11 mouse cellular contexts compared by ENCODE assay signal in genomic region chr5:136966861-136967455, GRCm38 (mm10). TPM values are rescaled to one million over a fixed set of nuclear protein-coding genes. Genes with fewer than 3 reads are reported as not detected.
A peak's percentile ranks its signal among the peaks of the same experiment; 100 is the strongest.
DNase-seq lines count a peak whose midpoint lies in the region; ATAC-seq and TF ChIP-seq lines count a peak whose summit lies in the region.
"Had no signal": no experiment of that assay in that cellular context is flagged by ENCODE, and none has a peak within 500 bp of the region (broad histone marks: within the 10 kb centered on the region; RNA-seq: fewer than 3 reads in every experiment).

No protein-coding gene starts in this region.

- WGBS in lung, postnatal 0 days: 67% methylated on average over 4 of the region's 4 CpGs
- 89% methylated on average over 4 of the region's 4 CpGs for WGBS in limb, embryonic 12.5 days

- no peak for TF ChIP-seq CTCF in lung, postnatal 0 days (IDR thresholded peaks at IDR 0.05)

- TF ChIP-seq EP300 in lung, postnatal 0 days (IDR thresholded peaks at IDR 0.05): no peak

- H3K27me3 ChIP-seq in lung, postnatal 0 days (replicated peaks; ENCODE audit: insufficient read depth, low read length): no peaks in the 10 kb centered on the region
- no peaks in the 10 kb centered on the region for H3K27me3 ChIP-seq in limb, embryonic 12.5 days
- H3K27me3 ChIP-seq: hindbrain, embryonic 15.5 days; midbrain, embryonic 12.5 days had no signal

- 0 out of 2 replicates have a peak overlapping the region, but pooled peaks have one; percentile 5 for H3K9ac ChIP-seq in lung, postnatal 0 days (replicated peaks; ENCODE audit: low read depth)
- H3K9ac ChIP-seq in limb, embryonic 12.5 days (replicated peaks): no peak overlapping the region
- H3K9ac ChIP-seq: hindbrain, embryonic 15.5 days; midbrain, embryonic 12.5 days had no signal

- no peak for ATAC-seq in lung, postnatal 0 days
- ATAC-seq in limb, embryonic 12.5 days (ENCODE audit: insufficient number of reproducible peaks, insufficient read depth, low FRiP score, low TSS enrichment, low read depth): no peak

- peak; percentile 93 for DNase-seq in heart, adult 11 months
- no peak for DNase-seq in heart, adult 8-10 months (ENCODE audit: low spot score)
- no peak for DNase-seq in lung, postnatal 0 days (ENCODE audit: low spot score)
- no peak for DNase-seq in lung, postnatal 25 days (ENCODE audit: low spot score)
- DNase-seq in embryo, embryonic 9.5 days (ENCODE audit: extremely low spot score): no peak
- no peak for DNase-seq in adrenal gland, postnatal 10 days
- DNase-seq in retina, embryonic 14.5 days (ENCODE audit: low spot score): no peak
- DNase-seq: B cell, adult 2 months had no signal

- H3K9me3 ChIP-seq in lung, postnatal 0 days (ENCODE audit: low read length): no peaks in the 10 kb centered on the region
- no peaks in the 10 kb centered on the region for H3K9me3 ChIP-seq in limb, embryonic 12.5 days
- H3K9me3 ChIP-seq: hindbrain, embryonic 15.5 days; midbrain, embryonic 12.5 days had no signal

- peak overlapping the region; percentile 87 for H3K27ac ChIP-seq in lung, postnatal 0 days (ENCODE audit: low read length)
- H3K27ac ChIP-seq in limb, embryonic 12.5 days: 0 out of 2 replicates have a peak overlapping the region, but pooled peaks have one; percentile 23
- H3K27ac ChIP-seq: hindbrain, embryonic 15.5 days; midbrain, embryonic 12.5 days had no signal

- H3K4me1 ChIP-seq in lung, postnatal 0 days (ENCODE audit: insufficient read depth, low read depth, low read length): peaks cover 15% of the 10 kb centered on the region
- peaks cover 12% of the 10 kb centered on the region for H3K4me1 ChIP-seq in limb, embryonic 12.5 days (replicated peaks)

- no peak overlapping the region for H3K4me3 ChIP-seq in lung, postnatal 0 days (ENCODE audit: low read depth, low read length)
- H3K4me3 ChIP-seq in limb, embryonic 12.5 days (replicated peaks): no peak overlapping the region
- H3K4me3 ChIP-seq: hindbrain, embryonic 15.5 days; midbrain, embryonic 12.5 days had no signal

- no peaks in the 10 kb centered on the region; the same call in 1 of the 2 replicates for H3K36me3 ChIP-seq in lung, postnatal 0 days (ENCODE audit: insufficient read depth, low read length)
- peaks cover 47% of the 10 kb centered on the region for H3K36me3 ChIP-seq in limb, embryonic 12.5 days

- no peak overlapping the region for H3K4me2 ChIP-seq in lung, postnatal 0 days (replicated peaks; ENCODE audit: low read depth, low read length)
- H3K4me2 ChIP-seq in limb, embryonic 12.5 days: no peak overlapping the region
- H3K4me2 ChIP-seq: hindbrain, embryonic 15.5 days; midbrain, embryonic 12.5 days had no signal

RNA-seq across cellular contexts. Expression of gene Cldn15, which starts 0.5 kb away (rescaled TPM):
- total RNA-seq in heart, adult 8-10 months (2022): 1 to 10 TPM; 5.1 to 8.7 (median 8.0) TPM
- 10.5 and 11.9 TPM in 2 replicates for polyA plus RNA-seq in lung, postnatal 0 days (2015; fragmentation: Nextera tagmentation; extraction: Ambion mirVana)
- 0.10 and 0.36 TPM in 2 replicates for polyA plus RNA-seq in limb, embryonic 12.5 days (2016; fragmentation: Nextera tagmentation; extraction: Ambion mirVana)
- 10 to 100 TPM; 10.7 to 13.6 TPM for total RNA-seq in adrenal gland, postnatal 10 days (2021)

RNA-seq across cellular contexts. Expression of gene Fis1, which starts 13.9 kb away (rescaled TPM):
- total RNA-seq in heart, adult 8-10 months (2022): 100 to 1,000 TPM; 192 to 210 (median 197) TPM
- 318 and 358 TPM in 2 replicates for polyA plus RNA-seq in lung, postnatal 0 days (2015; fragmentation: Nextera tagmentation; extraction: Ambion mirVana)
- 263 and 269 TPM in 2 replicates for polyA plus RNA-seq in limb, embryonic 12.5 days (2016; fragmentation: Nextera tagmentation; extraction: Ambion mirVana)
- total RNA-seq in adrenal gland, postnatal 10 days (2021): 100 to 1,000 TPM; 164 to 186 TPM

RNA-seq across cellular contexts. Expression of gene Plod3, which starts 19.9 kb away (rescaled TPM):
- total RNA-seq in heart, adult 8-10 months (2022): 10 to 100 TPM; 28.8 to 35.8 (median 34.9) TPM
- 38.3 and 41.7 TPM in 2 replicates for polyA plus RNA-seq in lung, postnatal 0 days (2015; fragmentation: Nextera tagmentation; extraction: Ambion mirVana)
- polyA plus RNA-seq in limb, embryonic 12.5 days (2016; fragmentation: Nextera tagmentation; extraction: Ambion mirVana): 39.5 and 42.3 TPM in 2 replicates
- total RNA-seq in adrenal gland, postnatal 10 days (2021): 10 to 100 TPM; 43.5 to 49.6 TPM

RNA-seq across cellular contexts. Expression of gene Znhit1, which starts 20.9 kb away (rescaled TPM):
- 10 to 100 TPM; 65.8 to 76.4 (median 71.6) TPM for total RNA-seq in heart, adult 8-10 months (2022)
- polyA plus RNA-seq in lung, postnatal 0 days (2015; fragmentation: Nextera tagmentation; extraction: Ambion mirVana): 80.8 and 83.9 TPM in 2 replicates
- 109 and 116 TPM in 2 replicates for polyA plus RNA-seq in limb, embryonic 12.5 days (2016; fragmentation: Nextera tagmentation; extraction: Ambion mirVana)
- total RNA-seq in adrenal gland, postnatal 10 days (2021): 10 to 100 TPM; 60.1 to 61.0 TPM

RNA-seq across cellular contexts. Expression of gene Ift22, which starts 59.0 kb away (rescaled TPM):
- 10 to 100 TPM in 2 of 4 experiments, 1 to 10 TPM in 2; 8.7 to 14.6 (median 10.3) TPM for total RNA-seq in heart, adult 8-10 months (2022)
- 41.9 and 53.5 TPM in 2 replicates for polyA plus RNA-seq in lung, postnatal 0 days (2015; fragmentation: Nextera tagmentation; extraction: Ambion mirVana)
- 65.7 and 69.8 TPM in 2 replicates for polyA plus RNA-seq in limb, embryonic 12.5 days (2016; fragmentation: Nextera tagmentation; extraction: Ambion mirVana)
- 10 to 100 TPM; 24.5 to 27.5 TPM for total RNA-seq in adrenal gland, postnatal 10 days (2021)
